Mouse (Mus musculus): Measurements from ENCODE around the gene Csde1. TPM values are rescaled to one million over a fixed set of nuclear protein-coding genes. Genes with fewer than 3 reads are reported as not detected.

Csde1 gene
- polyA plus RNA-seq, 1 experiment from 2014 or later: 462 TPM

- Histone ChIP-seq H3K4me3 (peak overlapping the region; percentile 92), H3K4me1 (peaks cover 4% of the 10 kb centered on the region; the same call in 1 of the 2 replicates), H3K27ac (no peak overlapping the region), H3K27me3 (ENCODE audit: low read depth, poor library complexity, severe bottlenecking) (no peaks in the 10 kb centered on the region), H3K9me3 (replicated peaks) (no peaks in the 10 kb centered on the region), H3K36me3 (peaks cover 8% of the 10 kb centered on the region)
- whole genome bisulfite sequencing: 82% methylated on average over 2 of the region's 2 CpGs
- no peak for DNase-seq (ENCODE audit: low spot score)
Observed at GRCm38 (mm10) chr3:103019462-103019861, 764 bp upstream of the Csde1 start.

- peak overlapping the region; percentile 92 for H3K4me3 ChIP-seq
- H3K9me3 ChIP-seq (replicated peaks): no peaks in the 10 kb centered on the region
- peaks cover 23% of the 10 kb centered on the region for H3K36me3 ChIP-seq
- H3K4me1 ChIP-seq: peaks cover 4% of the 10 kb centered on the region; the same call in 1 of the 2 replicates
- H3K27ac ChIP-seq: peak overlapping the region; percentile 100
- no peaks in the 10 kb centered on the region for H3K27me3 ChIP-seq (ENCODE audit: low read depth, poor library complexity, severe bottlenecking)
- under 1% methylated on average over 37 of the region's 37 CpGs for WGBS
- DNase-seq (ENCODE audit: low spot score): peak; percentile 93
Observed at GRCm38 (mm10) chr3:103020943-103021638, 865 bp downstream of the Csde1 start.

- Histone ChIP-seq H3K9me3 (replicated peaks) (no peaks in the 10 kb centered on the region), H3K4me3 (no peak overlapping the region), H3K27ac (no peak overlapping the region), H3K36me3 (peaks cover 74% of the 10 kb centered on the region), H3K27me3 (ENCODE audit: low read depth, poor library complexity, severe bottlenecking) (no peaks in the 10 kb centered on the region), H3K4me1 (peaks cover 4% of the 10 kb centered on the region; the same call in 1 of the 2 replicates)
- no peak for DNase-seq (ENCODE audit: low spot score)
- 90% methylated on average over 1 of the region's 1 CpGs for WGBS
Observed at GRCm38 (mm10) chr3:103026174-103026573, 5.9 kb downstream of the Csde1 start.

GRCm38 (mm10) chr3:103040285-103040684 lies 20.1 kb downstream of the Csde1 start:
- no peak for DNase-seq (ENCODE audit: low spot score)
- Histone ChIP-seq H3K4me3 (no peak overlapping the region), H3K9me3 (replicated peaks) (no peaks in the 10 kb centered on the region), H3K36me3 (peaks cover 97% of the 10 kb centered on the region), H3K4me1 (no peaks in the 10 kb centered on the region), H3K27ac (no peak overlapping the region), H3K27me3 (ENCODE audit: low read depth, poor library complexity, severe bottlenecking) (no peaks in the 10 kb centered on the region)
- WGBS: 94% methylated on average over 6 of the region's 6 CpGs

- Histone ChIP-seq H3K4me1 (no peaks in the 10 kb centered on the region), H3K27me3 (ENCODE audit: low read depth, poor library complexity, severe bottlenecking) (no peaks in the 10 kb centered on the region), H3K36me3 (peaks cover 97% of the 10 kb centered on the region), H3K4me3 (no peak overlapping the region), H3K27ac (no peak overlapping the region), H3K9me3 (replicated peaks) (no peaks in the 10 kb centered on the region)
- DNase-seq (ENCODE audit: low spot score): no peak
- 92% methylated on average over 1 of the region's 1 CpGs for WGBS
Observed at GRCm38 (mm10) chr3:103040861-103041379, 20.7 kb downstream of the Csde1 start.

- H3K4me1 ChIP-seq: peaks cover 7% of the 10 kb centered on the region; the same call in 1 of the 2 replicates
- H3K36me3 ChIP-seq: peaks cover 74% of the 10 kb centered on the region
- no peak overlapping the region for H3K4me3 ChIP-seq
- H3K9me3 ChIP-seq (replicated peaks): no peaks in the 10 kb centered on the region
- 92% methylated on average over 5 of the region's 5 CpGs for WGBS
- DNase-seq (ENCODE audit: low spot score): no peak
- no peaks in the 10 kb centered on the region for H3K27me3 ChIP-seq (ENCODE audit: low read depth, poor library complexity, severe bottlenecking)
- no peak overlapping the region for H3K27ac ChIP-seq
Observed at GRCm38 (mm10) chr3:103056016-103056595, 35.9 kb downstream of the Csde1 start.

GRCm38 (mm10) chr3:103057752-103058151 lies 37.5 kb downstream of the Csde1 start:
- Histone ChIP-seq H3K9me3 (replicated peaks) (no peaks in the 10 kb centered on the region), H3K27me3 (ENCODE audit: low read depth, poor library complexity, severe bottlenecking) (no peaks in the 10 kb centered on the region), H3K4me3 (peak overlapping the region; percentile 81), H3K27ac (peak overlapping the region; percentile 97), H3K36me3 (peaks cover 74% of the 10 kb centered on the region), H3K4me1 (peaks cover 7% of the 10 kb centered on the region; the same call in 1 of the 2 replicates)
- DNase-seq (ENCODE audit: low spot score): no peak
- WGBS: 7% methylated on average over 10 of the region's 10 CpGs

- Histone ChIP-seq H3K27ac (peak within 1 kb of the TSS; percentile 97), H3K36me3 (peaks cover 74% of the 10 kb centered on the region), H3K4me3 (peak within 1 kb of the TSS; percentile 81), H3K4me1 (peaks cover 7% of the 10 kb centered on the region; the same call in 1 of the 2 replicates), H3K9me3 (replicated peaks) (no peaks in the 10 kb centered on the region), H3K27me3 (ENCODE audit: low read depth, poor library complexity, severe bottlenecking) (no peaks in the 10 kb centered on the region)
- 3% methylated on average over 46 of the region's 46 CpGs for WGBS
- peak; percentile 99 for DNase-seq (ENCODE audit: low spot score)
Observed at GRCm38 (mm10) chr3:103058207-103059157, 38.3 kb downstream of the Csde1 start, which contains the start of gene Nras. TSS of gene Nras (plus strand) at chr3:103058285.

- no peak overlapping the region for H3K4me3 ChIP-seq
- H3K9me3 ChIP-seq (replicated peaks): no peaks in the 10 kb centered on the region
- peaks cover 80% of the 10 kb centered on the region for H3K36me3 ChIP-seq
- H3K27ac ChIP-seq: no peak overlapping the region
- H3K27me3 ChIP-seq (ENCODE audit: low read depth, poor library complexity, severe bottlenecking): no peaks in the 10 kb centered on the region
- WGBS: 93% methylated on average over 8 of the region's 8 CpGs
- no peaks in the 10 kb centered on the region for H3K4me1 ChIP-seq
- DNase-seq (ENCODE audit: low spot score): no peak
Observed at GRCm38 (mm10) chr3:103066927-103067326, 46.7 kb downstream of the Csde1 start.

- no peaks in the 10 kb centered on the region for H3K27me3 ChIP-seq (ENCODE audit: low read depth, poor library complexity, severe bottlenecking)
- H3K27ac ChIP-seq: no peak overlapping the region
- no peaks in the 10 kb centered on the region for H3K9me3 ChIP-seq (replicated peaks)
- no peak for DNase-seq (ENCODE audit: low spot score)
- no peaks in the 10 kb centered on the region for H3K4me1 ChIP-seq
- 93% methylated on average over 6 of the region's 6 CpGs for WGBS
- no peak overlapping the region for H3K4me3 ChIP-seq
- H3K36me3 ChIP-seq: peaks cover 60% of the 10 kb centered on the region
Observed at GRCm38 (mm10) chr3:103068971-103069370, 48.7 kb downstream of the Csde1 start.

GRCm38 (mm10) chr3:103073771-103074170 lies 53.5 kb downstream of the Csde1 start, which contains the start of gene Ampd1:
TSS of gene Ampd1 (plus strand) at chr3:103074014.
- 70% methylated on average over 5 of the region's 5 CpGs for WGBS
- H3K27me3 ChIP-seq (ENCODE audit: low read depth, poor library complexity, severe bottlenecking): no peaks in the 10 kb centered on the region
- no peak within 1 kb of the TSS for H3K4me3 ChIP-seq
- no peak for DNase-seq (ENCODE audit: low spot score)
- no peaks in the 10 kb centered on the region for H3K4me1 ChIP-seq
- H3K27ac ChIP-seq: no peak within 1 kb of the TSS
- H3K9me3 ChIP-seq (replicated peaks): no peaks in the 10 kb centered on the region
- peaks cover 12% of the 10 kb centered on the region for H3K36me3 ChIP-seq

- Histone ChIP-seq H3K27me3 (ENCODE audit: low read depth, poor library complexity, severe bottlenecking) (no peaks in the 10 kb centered on the region), H3K27ac (no peak overlapping the region), H3K9me3 (replicated peaks) (no peaks in the 10 kb centered on the region), H3K4me3 (no peak overlapping the region), H3K36me3 (no peaks in the 10 kb centered on the region), H3K4me1 (no peaks in the 10 kb centered on the region)
- WGBS: 92% methylated on average over 9 of the region's 9 CpGs
- no peak for DNase-seq (ENCODE audit: low spot score)
Observed at GRCm38 (mm10) chr3:103075871-103076270, 55.6 kb downstream of the Csde1 start.
